Mouse (Mus musculus) liver, adult (tissue): ENCODE measurements around the gene Mgat5.

Source experiments
- GATA4 ChIP-seq: IDR thresholded peaks from 2 replicates; pipeline ENCODE4 v1.6.1; 2014; ENCODE audit warnings: mild to moderate bottlenecking, low read length; ENCODE audit not compliant: insufficient replicate concordance

The Mgat5 gene

DNA sequence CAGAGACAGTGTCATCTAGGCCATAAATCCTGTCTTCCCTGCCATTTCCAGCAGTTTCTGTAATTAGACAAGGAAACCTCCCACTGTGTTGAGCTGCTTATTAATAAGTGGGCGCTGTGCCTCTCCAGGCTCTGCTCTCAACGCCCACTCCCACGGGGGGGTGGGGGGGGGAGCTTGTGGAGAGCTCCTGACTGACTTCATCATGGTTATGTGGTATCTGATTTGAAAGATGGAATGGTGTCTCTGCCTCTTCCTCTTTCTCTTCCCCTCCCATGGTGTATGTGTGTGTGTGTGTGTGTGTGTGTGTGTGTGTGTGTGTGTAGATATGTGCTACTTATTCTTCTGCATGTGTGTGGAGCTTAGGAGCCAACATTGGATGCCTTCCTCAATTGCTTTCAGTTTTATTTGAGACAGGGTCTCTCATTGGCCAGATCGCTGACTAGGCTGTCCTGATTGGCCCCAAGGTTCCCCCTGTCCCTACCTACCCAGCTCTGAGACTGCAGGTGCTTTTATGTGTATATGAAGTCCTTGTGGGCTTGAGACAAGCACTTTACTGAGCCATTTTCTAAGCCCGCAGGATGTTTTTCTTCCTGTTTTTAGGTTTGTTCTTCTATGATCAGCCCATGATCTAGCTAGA, 117.5 kb downstream of the Mgat5 start:
- no peak for TF ChIP-seq GATA4

DNA sequence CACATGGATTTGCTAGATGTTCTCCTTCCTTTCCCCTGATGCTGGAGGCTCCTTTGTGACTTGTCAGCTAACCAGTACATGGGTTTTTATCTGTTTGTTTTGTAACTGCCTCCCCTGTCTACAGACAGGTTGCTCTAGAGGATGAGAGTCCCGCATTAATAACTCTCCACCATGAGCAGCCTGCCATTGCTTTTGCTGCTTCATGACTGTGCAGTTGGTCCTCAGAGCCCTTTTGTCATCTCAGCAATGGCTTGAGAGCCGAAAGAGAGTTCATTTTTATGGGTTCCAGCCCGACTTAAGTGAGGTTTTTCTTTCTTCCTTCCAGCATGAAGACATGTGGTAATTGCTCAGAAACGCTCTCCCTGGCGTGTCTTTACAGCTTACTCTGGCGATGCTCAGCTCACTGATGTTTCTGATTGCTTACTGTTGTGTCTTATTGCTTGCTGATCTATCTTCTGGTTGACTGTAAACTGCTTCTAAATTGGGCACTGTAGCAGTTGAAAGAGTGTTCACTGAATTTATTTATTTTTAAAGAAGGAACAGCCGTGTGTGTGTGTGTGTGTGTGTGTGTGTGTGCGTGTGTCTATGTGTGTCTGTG, 120.9 kb downstream of the Mgat5 start:
- no peak for TF ChIP-seq GATA4

DNA sequence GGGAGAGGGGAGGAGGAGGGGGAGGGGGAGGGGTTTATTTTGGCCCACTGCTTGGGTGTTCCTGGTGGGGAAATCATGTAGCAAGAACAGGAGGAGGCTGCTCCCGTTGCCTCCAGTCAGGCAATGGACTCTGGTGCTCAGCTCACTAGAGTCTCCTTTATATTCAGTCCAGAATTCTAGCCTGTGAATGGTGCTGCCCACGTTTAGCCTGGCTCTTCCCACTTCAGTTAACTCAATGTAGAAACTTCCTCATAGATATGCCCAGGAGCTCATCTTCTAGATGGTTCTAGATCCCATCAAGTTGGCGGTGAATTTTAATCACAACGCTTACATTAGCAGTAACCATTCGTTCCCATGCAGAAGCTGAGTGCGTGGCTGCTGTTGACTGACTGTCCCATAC, 123.0 kb downstream of the Mgat5 start:
- no peak for TF ChIP-seq GATA4

DNA sequence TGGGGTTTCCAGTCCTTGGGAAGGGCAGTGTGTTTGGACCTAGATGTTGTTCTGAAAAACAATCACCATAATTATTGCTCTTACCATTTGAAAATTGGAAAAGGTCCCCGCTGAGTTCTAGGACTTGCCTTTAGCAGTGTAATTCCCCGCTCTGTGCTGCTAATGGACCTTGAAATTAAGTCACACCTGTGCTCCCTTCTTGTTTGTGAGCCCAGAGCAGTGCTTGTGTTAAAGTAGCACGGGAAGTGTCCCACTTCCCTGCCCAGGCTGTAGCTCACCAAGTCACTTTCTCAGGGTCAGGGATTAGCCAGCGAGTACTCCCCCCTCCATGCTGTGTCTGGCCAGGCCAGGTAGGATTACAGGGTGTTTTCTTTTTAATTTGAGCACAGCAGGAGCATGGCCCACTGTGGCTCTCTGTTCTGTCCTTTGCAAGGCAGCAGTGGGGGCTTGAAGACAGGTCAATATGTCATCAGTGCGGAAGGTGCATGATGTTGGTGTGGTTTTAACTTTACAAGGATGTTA, 123.6 kb downstream of the Mgat5 start:
- no peak for TF ChIP-seq GATA4

DNA sequence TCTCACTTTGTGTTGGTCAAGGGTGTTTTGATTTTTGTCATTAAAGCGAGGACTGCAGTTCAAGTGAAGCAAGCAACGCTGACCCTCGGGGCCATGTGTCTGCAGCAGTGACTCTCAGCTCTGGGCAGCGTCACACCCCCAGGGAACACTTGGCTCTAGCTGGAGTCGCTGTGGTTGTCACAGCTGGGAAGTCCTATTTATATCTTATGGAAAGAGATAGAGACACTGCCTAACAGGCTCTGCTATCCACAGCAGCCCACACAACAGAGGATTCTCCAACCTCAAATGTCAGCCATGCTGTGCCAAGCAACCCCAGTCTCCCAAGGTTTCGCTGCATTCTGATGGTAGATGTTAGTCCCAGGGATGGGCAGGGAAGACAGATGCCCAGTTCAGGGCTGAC, 125.0 kb downstream of the Mgat5 start:
- TF ChIP-seq GATA4 = no peak

DNA sequence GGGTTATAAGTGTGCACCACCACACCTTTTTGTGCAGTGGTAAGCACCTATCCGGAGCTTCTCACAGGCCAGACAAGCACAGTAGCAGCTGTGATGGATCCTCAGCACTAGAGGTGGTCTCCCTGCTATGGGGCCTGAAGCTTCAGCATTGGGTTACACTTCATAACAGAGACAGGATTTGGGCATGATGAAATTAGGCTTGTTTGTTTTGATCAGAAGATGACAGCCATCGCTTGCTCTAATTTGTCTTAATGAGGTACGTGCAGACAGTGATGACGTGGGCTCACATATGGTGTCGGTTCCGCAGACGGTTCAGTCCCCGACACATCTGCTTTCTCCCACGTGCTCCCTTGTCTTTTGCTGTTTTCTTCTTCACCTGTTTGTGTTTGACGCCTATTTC, 132.9 kb downstream of the Mgat5 start:
- TF ChIP-seq GATA4 = no peak

DNA sequence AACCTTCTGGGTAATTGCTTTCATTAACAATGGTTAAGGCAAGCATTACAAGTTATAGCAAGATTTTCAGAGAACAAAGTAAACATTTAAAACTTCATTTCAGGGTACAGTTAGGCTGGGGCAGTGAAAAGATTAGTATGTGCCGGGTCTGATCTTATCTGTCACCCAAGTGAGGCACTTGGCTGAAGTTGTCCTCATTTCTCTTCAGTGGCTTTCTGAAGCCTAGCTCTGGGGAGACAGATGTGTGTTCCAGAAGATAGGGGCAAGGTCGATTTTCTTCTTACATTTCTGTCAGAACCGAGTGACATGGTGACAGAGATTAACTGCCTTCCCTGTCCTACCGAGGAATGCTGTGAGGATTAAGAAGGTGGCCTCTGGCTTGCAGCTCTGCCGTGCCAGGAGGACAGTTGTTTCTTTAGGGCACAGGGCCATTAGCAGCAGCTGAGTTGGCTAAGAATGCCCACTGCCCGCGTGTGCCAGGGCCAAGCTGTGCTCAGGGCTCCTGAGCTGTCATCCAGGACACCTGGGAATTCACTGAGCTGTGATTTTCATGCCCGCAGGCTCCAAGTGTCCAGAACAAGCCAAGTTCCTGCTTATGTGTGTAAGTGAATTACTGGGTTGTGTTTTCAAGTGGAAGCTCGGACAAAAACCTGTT, 134.1 kb downstream of the Mgat5 start:
- no peak for TF ChIP-seq GATA4

DNA sequence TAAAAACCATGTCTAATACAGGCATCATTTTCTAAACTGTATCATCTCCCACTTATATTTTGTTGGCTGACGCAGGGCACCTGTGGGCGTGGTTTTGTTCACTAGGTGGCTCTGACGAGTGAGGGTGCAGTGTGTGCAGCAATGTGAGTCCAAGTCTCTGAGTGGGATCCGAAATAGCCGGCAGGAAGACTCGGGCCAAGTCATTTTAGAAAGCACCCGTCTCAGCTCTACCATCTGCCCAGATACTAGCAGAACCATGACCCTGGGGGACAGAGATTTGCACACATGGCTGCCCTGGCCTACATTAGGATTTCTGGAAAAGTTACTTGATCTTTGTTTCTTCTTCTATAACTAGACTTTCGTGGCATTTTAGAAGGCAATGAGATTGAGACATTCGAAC, 135.5 kb downstream of the Mgat5 start:
- TF ChIP-seq GATA4 = no peak

DNA sequence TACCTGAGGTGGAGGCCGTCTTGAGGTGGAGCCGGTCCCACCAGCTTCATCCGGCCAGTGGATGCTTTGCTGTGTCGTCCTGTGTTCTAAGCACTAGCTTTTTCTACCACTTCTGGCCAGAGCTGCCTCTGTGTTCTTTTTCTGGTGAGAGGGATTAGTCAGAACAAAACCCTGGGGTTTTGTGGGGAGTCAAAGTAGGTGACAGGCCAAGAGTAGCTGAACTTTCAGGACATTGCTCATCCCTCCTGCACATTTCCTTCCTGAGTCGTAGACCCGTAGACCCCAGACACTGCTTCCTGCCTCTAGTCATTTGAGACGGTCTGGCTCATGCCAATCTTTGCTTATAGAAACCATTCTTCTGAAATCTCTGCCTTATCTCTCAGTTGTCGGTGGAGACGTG, 140.1 kb downstream of the Mgat5 start:
- TF ChIP-seq GATA4 = no peak

DNA sequence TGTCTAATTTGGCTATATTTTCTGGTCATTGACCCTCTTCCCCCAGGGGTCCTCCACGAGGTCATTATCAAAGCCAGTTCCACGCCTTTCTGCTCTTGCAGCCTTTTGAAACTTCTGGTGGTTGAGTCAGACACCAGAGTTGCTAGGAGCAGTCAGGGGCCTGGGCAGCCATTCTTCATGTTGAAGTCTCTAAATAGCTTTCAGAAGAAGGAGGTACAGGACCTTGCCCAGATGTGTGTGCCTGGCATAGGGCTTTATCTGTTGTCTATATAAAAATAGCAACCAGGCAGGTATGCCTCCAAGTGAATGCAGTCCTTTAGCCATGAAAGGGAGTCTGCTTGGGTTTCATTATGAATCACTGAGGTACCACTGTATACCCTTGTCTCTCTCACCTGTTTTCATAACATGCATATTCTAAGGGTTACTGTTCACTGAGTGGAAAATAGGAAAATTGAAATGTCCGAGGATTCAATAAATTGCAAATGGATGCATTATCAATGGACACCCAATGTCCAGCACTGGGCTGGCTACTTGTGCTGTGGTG, 141.9 kb downstream of the Mgat5 start:
- no peak for TF ChIP-seq GATA4

DNA sequence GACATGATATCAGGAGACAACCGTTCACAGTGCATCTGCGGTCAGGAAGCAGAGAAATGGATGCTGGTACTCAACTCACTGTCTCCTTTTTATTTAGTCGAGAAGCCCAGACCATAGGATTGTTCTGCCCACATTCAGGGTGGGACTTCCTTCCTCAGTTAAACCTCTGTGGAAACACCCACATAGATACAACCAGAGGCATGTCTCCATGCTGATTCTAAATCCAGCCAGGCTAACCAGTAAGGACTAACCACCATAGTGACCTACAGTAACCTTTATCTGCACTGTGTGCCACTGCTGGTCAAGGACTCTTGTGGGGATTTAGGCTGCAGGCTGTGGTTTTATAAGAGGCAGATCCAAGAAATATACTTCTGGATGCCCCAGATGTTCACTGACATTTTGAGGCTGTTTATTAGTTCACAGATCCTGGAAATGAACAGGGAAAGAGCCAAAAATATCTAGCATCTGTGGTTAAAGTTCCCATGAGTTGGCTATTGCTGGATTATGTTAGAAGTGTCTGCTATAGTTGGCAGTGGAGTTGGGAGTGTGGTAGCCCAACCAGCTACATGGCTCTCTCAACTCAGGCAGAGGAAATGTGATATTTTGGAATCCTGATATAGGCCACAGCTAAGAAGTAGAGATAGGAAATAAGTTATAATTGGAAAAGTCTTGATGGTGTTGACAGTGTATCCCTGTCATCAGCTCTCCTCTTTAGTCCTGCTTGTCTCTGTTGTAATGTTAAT, 143.2 kb downstream of the Mgat5 start:
- no peak for TF ChIP-seq GATA4

DNA sequence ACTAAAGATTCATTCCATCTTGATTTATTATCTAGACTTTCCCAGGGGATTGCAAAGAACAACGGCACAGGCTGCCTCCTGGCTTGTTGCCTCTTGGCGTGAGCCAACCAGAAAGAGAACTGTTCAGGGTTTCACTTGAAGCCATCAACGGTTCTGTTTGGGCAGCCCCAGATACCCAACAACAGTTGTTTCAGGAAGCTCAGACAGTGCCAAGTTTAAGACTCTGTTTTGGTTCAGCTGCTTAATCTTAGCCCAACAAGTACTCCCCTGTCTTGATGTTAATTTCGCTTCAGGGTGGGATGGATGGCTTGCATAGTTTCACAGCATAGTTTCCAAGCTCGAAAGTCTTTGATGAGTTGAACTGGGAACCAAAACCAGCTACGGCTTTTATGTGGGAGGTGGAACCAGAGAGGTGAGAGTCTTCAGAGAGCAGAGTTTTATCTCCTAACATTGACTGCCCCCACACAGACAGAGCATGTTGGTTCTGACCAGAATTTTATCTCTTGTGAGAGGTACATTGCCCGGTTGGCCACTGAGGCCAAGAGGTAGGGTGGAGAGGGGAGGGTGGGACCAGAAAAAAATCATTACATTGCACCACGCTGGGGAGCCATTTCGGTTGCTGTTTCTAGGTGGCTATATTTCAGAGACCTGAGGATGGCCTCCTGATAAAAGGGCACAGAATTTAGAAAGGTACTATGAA, 144.0 kb downstream of the Mgat5 start:
- TF ChIP-seq GATA4 = no peak

DNA sequence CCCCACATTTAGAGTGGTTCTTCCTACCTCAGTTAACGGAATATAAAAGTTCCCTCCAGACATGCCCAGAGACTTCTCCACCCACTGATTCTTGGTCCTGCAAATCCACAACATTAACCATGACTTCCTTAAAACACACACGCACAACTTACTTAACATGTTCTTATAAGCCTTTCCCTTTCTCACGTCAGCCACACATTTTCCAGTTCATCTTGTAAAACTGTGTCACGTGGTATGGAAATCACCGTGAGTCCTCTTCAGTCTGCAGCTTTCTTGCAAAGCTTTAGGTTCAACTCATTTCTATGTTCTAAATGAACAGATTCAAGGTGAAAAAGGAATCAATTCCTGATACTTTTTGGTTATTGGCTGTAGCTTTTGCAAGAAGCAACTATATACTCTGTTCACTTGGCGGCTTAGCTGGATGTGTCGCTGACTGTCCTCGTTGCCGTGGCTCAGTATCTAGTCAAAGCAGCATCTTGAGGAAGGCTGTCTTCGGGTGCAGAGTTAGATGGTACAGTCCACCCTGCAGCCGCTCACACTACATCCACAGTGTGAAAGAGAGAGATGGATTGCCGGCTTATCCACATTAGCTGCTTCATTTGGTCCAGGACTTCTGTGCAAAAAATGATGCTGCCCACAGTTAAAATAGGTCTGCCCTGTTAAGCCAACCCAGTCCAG, 146.7 kb downstream of the Mgat5 start:
- no peak for TF ChIP-seq GATA4

DNA sequence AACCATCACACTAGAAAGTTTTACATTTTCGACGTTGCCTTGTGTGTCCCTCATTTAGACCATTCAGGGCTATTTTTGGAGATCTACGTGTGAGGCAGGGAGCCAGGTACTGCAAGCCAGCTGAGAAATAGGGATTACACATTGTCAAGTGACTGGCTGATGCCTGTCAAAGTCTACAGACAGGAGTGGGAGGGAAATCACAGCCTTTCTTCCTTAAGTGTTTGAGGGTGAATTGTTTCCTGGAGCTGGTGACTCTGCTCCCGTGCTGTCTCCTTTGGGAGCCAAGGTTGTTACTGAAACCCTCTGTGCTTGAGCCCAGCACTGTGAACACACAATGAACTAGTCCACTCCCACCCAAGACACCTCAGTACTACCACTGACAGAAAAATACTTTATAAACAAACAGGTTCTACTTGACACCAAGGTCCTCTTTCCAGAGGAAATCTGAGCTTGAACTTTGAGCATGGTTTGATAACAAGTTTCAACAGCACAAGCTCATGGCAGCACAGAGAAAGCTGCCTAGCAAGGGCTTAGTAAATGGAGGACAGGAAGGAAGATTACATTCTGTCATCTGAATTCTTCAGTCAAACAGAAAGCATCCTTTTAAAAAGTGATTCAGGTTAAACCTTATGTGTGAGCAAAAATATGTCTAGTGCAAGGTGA, 147.4 kb downstream of the Mgat5 start:
- no peak for TF ChIP-seq GATA4
